Mouse (Mus musculus) cerebellum, adult 2 months (tissue): Measurements from ENCODE around the gene Slc37a2.
"Not testable (repeated sequence)": the region's sequence is repeated elsewhere in the genome, so short reads cannot be mapped to it uniquely, and the experiment has no call there.

Experiments used
- CTCF ChIP-seq: fragments of 200-500 bp; IDR thresholded peaks from 2 replicates; pipeline ENCODE4 v1.5.1; 2011; ENCODE audit warnings: low read depth, mild to moderate bottlenecking, control low read depth, low read length, moderate library complexity, borderline replicate concordance; ENCODE audit not compliant: insufficient read depth
- POLR2A ChIP-seq: fragments of 200-500 bp; IDR thresholded peaks from 2 replicates; pipeline ENCODE4 v1.6.1; 2011; ENCODE audit warnings: low read length, control low read depth, borderline replicate concordance; ENCODE audit not compliant: insufficient read depth

DNA sequence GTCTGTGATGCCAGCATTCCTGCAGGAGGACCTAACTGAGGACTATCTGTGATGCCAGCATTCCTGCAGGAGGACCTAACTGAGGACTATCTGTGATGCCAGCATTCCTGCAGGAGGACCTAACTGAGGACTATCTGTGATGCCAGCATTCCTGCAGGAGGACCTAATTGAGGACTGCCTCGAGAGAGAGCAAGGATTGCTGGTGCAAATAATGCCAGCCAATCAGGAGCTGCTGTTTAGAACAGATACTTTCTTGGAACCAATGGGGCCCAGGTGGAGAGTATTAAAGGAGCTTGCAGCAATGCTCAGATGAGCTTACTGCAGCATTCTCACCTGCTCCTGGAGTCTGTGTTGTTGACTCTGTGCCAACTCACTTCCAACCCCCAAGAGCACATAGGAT, 45.0 kb upstream of the Slc37a2 start:
- TF ChIP-seq POLR2A, CTCF: not testable (repeated sequence)
